Mouse (Mus musculus) liver, adult 2 months (tissue): Measurements from ENCODE around the gene Frat1.
A peak's percentile ranks its signal among the peaks of the same experiment; 100 is the strongest.

ENCODE experiments used
- CTCF ChIP-seq: fragments of 200-500 bp; IDR thresholded peaks from 2 replicates; pipeline ENCODE4 v1.5.1; 2011; ENCODE audit warnings: low read depth, low read length, control low read depth
- POLR2A ChIP-seq: fragments of 200-500 bp; IDR thresholded peaks from 2 replicates; pipeline ENCODE4 v1.6.1; 2011; ENCODE audit warnings: low read length, control low read depth; ENCODE audit not compliant: insufficient read depth; ENCODE audit errors: extremely low read depth

DNA sequence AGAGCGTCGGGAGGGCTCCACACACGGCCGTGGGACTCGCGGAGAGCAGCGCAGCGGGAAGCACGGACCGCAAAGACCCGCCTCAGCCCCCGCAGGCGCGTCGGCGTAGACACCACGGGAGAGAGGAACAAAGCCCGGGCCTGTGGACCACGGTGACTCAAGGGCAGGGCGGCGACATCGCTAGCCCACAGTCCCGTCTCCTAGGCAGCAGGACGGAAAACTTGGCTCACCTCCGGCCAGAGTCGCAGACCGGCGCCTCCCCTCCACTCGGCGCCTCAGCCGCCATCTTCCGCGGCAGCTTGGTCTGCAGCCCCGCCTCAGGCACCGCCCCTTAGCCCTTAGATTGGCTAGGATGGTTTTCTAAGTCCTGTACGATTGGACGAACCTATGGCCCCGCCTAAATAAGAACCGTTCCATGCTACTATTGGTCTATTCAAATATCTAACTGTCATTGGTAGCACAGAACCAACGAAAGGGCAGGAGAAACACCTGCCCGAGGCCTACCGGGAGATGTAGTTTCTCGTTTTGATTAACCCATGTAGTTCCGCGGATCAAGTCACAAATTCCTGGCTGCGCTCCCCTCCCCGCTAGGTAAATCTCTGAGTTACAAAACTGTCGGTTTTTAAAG, 27.9 kb upstream of the Frat1 start, which contains the start of gene Arhgap19:
- TF ChIP-seq CTCF (no peak), POLR2A (0 out of 2 replicates have a peak, but pooled peaks have one; percentile 19)
